Mouse (Mus musculus) heart, adult 10 weeks (tissue): Measurements from ENCODE around the gene Siae. TPM values are rescaled to one million over a fixed set of nuclear protein-coding genes. Genes with fewer than 3 reads are reported as not detected.

Experiments
- polyA plus RNA-seq: library from polyadenylated mRNA; stranded (reverse); fragments of 350-450 nt; fragmentation: Illumina TruSeq; extraction: RNeasy Lipid Tissue Mini Kit (QIAGEN cat#74804); gene quantifications from one replicate; pipeline ENCODE4 v1.2.3, GENCODE M21; 2014; ENCODE audit warnings: low read depth, low replicate concordance

The Siae gene
- 12.0 TPM for polyA plus RNA-seq

DNA sequence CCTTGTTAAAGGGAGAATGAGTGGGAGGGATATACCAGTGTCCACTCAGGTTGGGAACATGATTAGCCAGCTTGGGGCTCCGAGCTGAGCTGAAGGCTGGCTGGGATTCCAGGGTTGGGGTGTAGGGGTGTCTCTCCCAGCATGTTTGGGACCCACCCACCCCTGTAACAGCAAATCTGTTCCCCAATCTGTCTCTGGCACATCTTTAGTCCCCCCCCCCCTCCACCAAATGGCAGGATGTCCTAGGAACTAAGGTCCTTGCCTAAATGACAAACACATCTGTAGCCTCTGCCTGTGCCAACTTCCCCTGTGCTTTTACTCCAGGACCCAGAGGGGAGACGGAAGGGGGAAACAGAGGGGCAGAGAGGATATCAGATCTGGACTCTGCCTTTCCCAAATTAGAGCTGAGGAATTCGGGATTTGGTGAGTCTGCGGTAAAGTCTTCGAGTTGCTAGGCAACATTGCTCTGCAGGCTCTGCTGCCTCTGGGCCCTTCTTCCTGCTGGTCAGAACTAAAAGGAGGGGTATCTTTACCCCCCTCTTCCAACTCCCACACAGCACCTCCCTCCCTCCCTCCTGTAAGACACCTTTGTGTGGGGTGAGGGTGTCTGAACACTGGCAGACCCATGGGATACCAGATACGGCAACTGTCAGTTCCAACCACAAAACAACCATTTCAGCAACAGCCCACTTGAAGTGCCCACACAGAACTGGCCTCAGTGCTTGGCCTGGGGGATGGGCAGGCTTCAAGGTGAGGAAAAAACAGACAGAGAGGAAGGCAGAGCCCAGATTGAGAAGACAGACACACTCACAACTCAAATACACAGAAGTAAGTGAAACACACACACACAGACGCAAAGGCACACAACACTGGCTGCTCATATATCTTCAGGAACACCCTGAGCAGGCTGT, at the start of gene Siae:
Gene Siae (plus strand): TSS at position 861 of the 911 bp plus-strand sequence.

DNA sequence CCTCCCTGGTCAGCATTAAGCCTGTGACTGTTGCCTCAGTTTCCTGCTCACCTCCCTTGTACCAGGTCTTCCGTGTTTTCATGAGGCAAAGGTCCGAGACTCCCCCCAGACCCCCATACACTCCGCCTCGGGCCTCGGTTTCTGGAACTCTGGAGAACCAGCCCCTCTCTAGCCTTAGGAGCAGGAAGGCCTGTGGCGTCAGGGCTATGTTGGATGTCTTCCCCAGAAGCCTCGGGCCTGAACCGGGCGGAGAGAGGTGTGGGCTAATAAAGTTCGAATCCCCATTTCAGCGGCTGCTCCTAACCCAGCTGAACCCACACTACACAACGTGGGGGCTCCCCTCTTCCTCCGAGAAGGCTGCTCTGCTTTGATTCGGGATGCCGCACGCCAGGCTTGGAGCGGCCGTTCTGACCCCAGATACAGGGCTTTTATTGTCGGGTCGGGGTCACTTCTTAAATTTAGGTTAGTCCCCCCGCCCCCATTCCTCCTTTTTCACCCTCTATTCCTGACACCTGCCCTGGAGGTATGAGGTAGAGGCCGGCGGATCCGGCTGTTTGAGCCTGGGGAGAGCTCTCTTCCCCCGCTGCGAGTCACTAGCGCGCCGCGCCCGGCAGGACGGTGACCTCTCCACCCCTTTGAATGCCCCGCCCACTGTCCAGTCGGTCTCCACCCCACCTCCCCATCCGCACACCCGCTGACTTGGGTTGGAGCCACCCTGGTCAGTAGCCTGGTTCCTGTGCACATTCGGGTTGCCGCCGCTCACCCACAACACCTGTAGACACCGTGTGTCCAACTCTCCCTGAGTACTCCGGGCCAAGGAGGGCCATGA, 27.9 kb upstream of the Siae start, which contains the start of gene Esam:
Gene Esam (plus strand): TSS at position 683 of the 829 bp plus-strand sequence.

GRCm38 (mm10) chr9:37539170-37540025, 16.1 kb upstream of the Siae start, which contains the start of gene Vsig2:
Vsig2 (plus strand) TSS chr9:37539255.

GRCm38 (mm10) chr9:37552536-37553293, 2.8 kb upstream of the Siae start, which contains the start of gene Nrgn:
Nrgn (minus strand) TSS chr9:37552904.

GRCm38 (mm10) chr9:37613182-37613910, 57.8 kb downstream of the Siae start, which contains the start of gene Spa17:
Spa17 (minus strand) TSS chr9:37613722.

GRCm38 (mm10) chr9:37656931-37657481, 101.5 kb downstream of the Siae start, which contains the start of gene Tbrg1:
Tbrg1 (minus strand) TSS chr9:37657312.

GRCm38 (mm10) chr9:37669115-37669514, 113.6 kb downstream of the Siae start, which contains the start of gene Panx3:
Panx3 (minus strand) TSS chr9:37669235.

Other genes with a start within 250 kb of the Siae start
- gene Ccdc15, start 207.3 kb upstream of the Siae start, polyA plus RNA-seq = 1.6 TPM
- gene Hepacam, start 188.3 kb upstream of the Siae start, polyA plus RNA-seq = not detected
- 22.6 TPM for gene Robo4, start 153.8 kb upstream of the Siae start, polyA plus RNA-seq
- gene Robo3, start 122.5 kb upstream of the Siae start, polyA plus RNA-seq = not detected
- gene Msantd2, start 66.4 kb upstream of the Siae start, polyA plus RNA-seq = 26.6 TPM
- gene Esam, start 27.6 kb upstream of the Siae start, polyA plus RNA-seq = 73.7 TPM
- 17.8 TPM for gene Vsig2, start 16.4 kb upstream of the Siae start, polyA plus RNA-seq
- 2.3 TPM for gene Nrgn, start 2.8 kb upstream of the Siae start, polyA plus RNA-seq
- 9.9 TPM for gene Spa17, start 58.0 kb downstream of the Siae start, polyA plus RNA-seq
- gene Tbrg1, start 101.6 kb downstream of the Siae start, polyA plus RNA-seq = 36.7 TPM
- not detected for gene Panx3, start 113.5 kb downstream of the Siae start, polyA plus RNA-seq
- not detected for gene Olfr160, start 160.6 kb downstream of the Siae start, polyA plus RNA-seq
- not detected for gene Olfr874, start 189.4 kb downstream of the Siae start, polyA plus RNA-seq
- not detected for gene Olfr875, start 216.2 kb downstream of the Siae start, polyA plus RNA-seq
- not detected for gene Olfr876, start 247.3 kb downstream of the Siae start, polyA plus RNA-seq